ENCODE assay signal across 9 mouse cellular contexts in the genomic region with DNA sequence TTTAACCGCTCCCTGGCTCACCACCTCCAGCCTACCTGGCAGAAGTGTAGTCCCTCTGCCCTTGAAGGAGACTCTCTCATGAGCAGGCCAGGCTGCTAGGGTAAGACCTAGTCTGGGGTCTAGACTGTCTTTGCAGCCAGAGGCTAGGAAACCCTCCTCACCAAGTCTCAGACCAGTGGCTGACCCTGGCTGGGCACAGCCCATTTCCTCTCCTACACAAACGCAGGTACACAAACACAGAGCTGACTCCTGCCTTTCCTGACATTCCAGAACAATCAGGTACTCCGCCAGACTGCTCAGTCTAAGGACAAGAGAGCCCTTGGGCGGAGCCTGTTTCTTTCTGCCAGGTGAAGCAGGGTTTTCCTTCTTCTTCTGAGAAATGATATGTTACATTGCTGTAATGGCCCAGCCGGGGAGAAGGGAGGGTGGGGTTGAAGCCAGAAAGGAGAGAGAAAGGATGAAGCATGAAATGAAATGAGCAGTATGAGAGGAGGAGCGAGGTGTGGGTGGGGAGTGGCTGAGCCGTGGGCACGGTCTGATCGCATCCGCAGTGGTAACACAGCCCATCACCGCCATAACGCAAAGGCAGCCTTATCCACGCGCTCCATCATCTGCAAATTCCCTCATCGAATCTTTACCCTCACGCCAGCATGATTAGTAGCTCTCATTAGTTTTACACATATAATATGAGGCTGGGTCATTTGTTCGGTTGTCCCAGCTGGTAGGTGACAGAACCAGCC. TPM values are rescaled to one million over a fixed set of nuclear protein-coding genes. Genes with fewer than 3 reads are reported as not detected.
DNase-seq lines count a peak whose midpoint lies in the region; ATAC-seq lines count a peak whose summit lies in the region.
"Had no signal": no experiment of that assay in that cellular context is flagged by ENCODE, and none has a peak within 500 bp of the region (broad histone marks: within the 10 kb centered on the region; RNA-seq: fewer than 3 reads in every experiment).

No protein-coding gene starts in this region.

- H3K4me2 ChIP-seq in hindbrain, embryonic 14.5 days (replicated peaks), result no peak overlapping the region
- H3K4me2 ChIP-seq: liver, embryonic 13.5 days had no signal

- peak overlapping the region; percentile 49 for H3K9ac ChIP-seq in hindbrain, embryonic 14.5 days
- H3K9ac ChIP-seq: liver, embryonic 13.5 days had no signal

- H3K27me3 ChIP-seq in hindbrain, embryonic 14.5 days (ENCODE audit: control insufficient read depth, insufficient read depth, low read length), result no peaks in the 10 kb centered on the region
- H3K27me3 ChIP-seq: liver, embryonic 13.5 days had no signal

- H3K9me3 ChIP-seq in hindbrain, embryonic 14.5 days (ENCODE audit: control insufficient read depth, low read length), result no peaks in the 10 kb centered on the region
- H3K9me3 ChIP-seq: liver, embryonic 13.5 days had no signal

- intact Hi-C loops in left cerebral cortex, postnatal 4 days (cut with DNase I), result no loop called here

- H3K4me1 ChIP-seq in hindbrain, embryonic 14.5 days (replicated peaks; ENCODE audit: control insufficient read depth, insufficient read depth, low read length), result peaks cover 37% of the 10 kb centered on the region

- peak; percentile 36; the same call in 1 of the 2 replicates for ATAC-seq in frontal cortex, adult (ENCODE audit: low TSS enrichment)
- peak; percentile 33; the same call in 1 of the 2 replicates for ATAC-seq in hindbrain, embryonic 14.5 days (ENCODE audit: low FRiP score)

- no peak overlapping the region for H3K4me3 ChIP-seq in hindbrain, embryonic 14.5 days (replicated peaks; ENCODE audit: low read length)
- H3K4me3 ChIP-seq: liver, embryonic 13.5 days had no signal

- WGBS in hindbrain, embryonic 14.5 days, result 51% methylated on average over 17 of the region's 17 CpGs

- no peak for DNase-seq in frontal cortex, postnatal 25 days (ENCODE audit: low spot score in 2 of 2)
- DNase-seq in ES-CJ7 (ENCODE audit: low read depth, low spot score), result peak; percentile 66
- DNase-seq in hindbrain, embryonic 14.5 days (ENCODE audit: low spot score), result no peak
- DNase-seq in lung, postnatal 4 days, result peak; percentile 38 to 60
- DNase-seq in left cerebral cortex, postnatal 4 days, result no peak
- no peak for DNase-seq in cerebellum, postnatal 10 days
- DNase-seq in gastrocnemius, adult 8-10 months (ENCODE audit: low spot score in 2 of 2), result no peak
- DNase-seq: liver, embryonic 13.5 days had no signal

- H3K27ac ChIP-seq in hindbrain, embryonic 14.5 days, result peak overlapping the region; percentile 91
- H3K27ac ChIP-seq: liver, embryonic 13.5 days had no signal

- no peaks in the 10 kb centered on the region for H3K36me3 ChIP-seq in hindbrain, embryonic 14.5 days (replicated peaks; ENCODE audit: control insufficient read depth, insufficient read depth)
- H3K36me3 ChIP-seq: liver, embryonic 13.5 days had no signal

RNA-seq across cellular contexts. Expression of a gene that starts 27.7 kb away (rescaled TPM):
- 46.8 and 52.1 TPM in 2 replicates for polyA plus RNA-seq in hindbrain, embryonic 14.5 days (2014; fragmentation: Nextera tagmentation; extraction: Ambion mirVana)
- 10 to 100 TPM; 56.9 to 60.6 TPM for total RNA-seq in left cerebral cortex, postnatal 4 days (2021)
- total RNA-seq in gastrocnemius, adult 8-10 months (2022), result 10 to 100 TPM; 34.5 to 38.7 (median 37.1) TPM

RNA-seq across cellular contexts. Expression of a gene that starts 34.6 kb away (rescaled TPM):
- polyA plus RNA-seq in hindbrain, embryonic 14.5 days (2014; fragmentation: Nextera tagmentation; extraction: Ambion mirVana), result 64.5 and 65.5 TPM in 2 replicates
- total RNA-seq in left cerebral cortex, postnatal 4 days (2021), result 100 to 1,000 TPM; 124 to 127 TPM
- total RNA-seq in gastrocnemius, adult 8-10 months (2022), result 10 to 100 TPM; 21.3 to 27.0 (median 22.9) TPM

Comparison
In these comparisons a context has a peak if more than half of its experiments do, and no peak if none do; other contexts are left out.
1. DNase-seq: peak in ES-CJ7 (single experiment) and lung, postnatal 4 days (2 of 2); none in frontal cortex, postnatal 25 days (0 of 2), hindbrain, embryonic 14.5 days (single experiment), left cerebral cortex, postnatal 4 days (single experiment), cerebellum, postnatal 10 days (0 of 2) and gastrocnemius, adult 8-10 months (0 of 2).
2. RNA of a gene that starts 34.6 kb away (total RNA-seq): 124 to 127 TPM in left cerebral cortex, postnatal 4 days; 21.3 to 27.0 TPM in gastrocnemius, adult 8-10 months; every median in the first group is over 4 times any median in the second.